Mouse (Mus musculus) urinary bladder, postnatal 10 days (tissue): ENCODE results near the gene Rpe65.

Source experiments
- DNase-seq: peaks from one replicate; pipeline ENCODE4 v3.0.0; 2022; ENCODE audit warnings: low spot score

Rpe65 gene

GRCm38 (mm10) chr3:159598875-159599274 is at the start of gene Rpe65:
Gene Rpe65 (plus strand): TSS chr3:159599175.
- DNase-seq = no peak

GRCm38 (mm10) chr3:159550224-159550623 is 48.8 kb upstream of the Rpe65 start:
- no peak for DNase-seq

GRCm38 (mm10) chr3:159614977-159615376 is 16.0 kb downstream of the Rpe65 start:
- DNase-seq = no peak

GRCm38 (mm10) chr3:159621026-159621425 is 22.1 kb downstream of the Rpe65 start:
- DNase-seq = no peak

GRCm38 (mm10) chr3:159624010-159624409 is 25.0 kb downstream of the Rpe65 start:
- DNase-seq = no peak

GRCm38 (mm10) chr3:159660741-159661140 is 61.8 kb downstream of the Rpe65 start:
- no peak for DNase-seq

- no peak for DNase-seq
These were observed 64.4 kb downstream of the Rpe65 start for GRCm38 (mm10) chr3:159663333-159663732.
